Mouse (Mus musculus) cortical plate, adult 2 months (tissue): ENCODE measurements around the gene Itpr2.

Experiments
- CTCF ChIP-seq: fragments of 200-500 bp; IDR thresholded peaks from 2 replicates; pipeline ENCODE4 v1.5.1; 2011; ENCODE audit warnings: mild to moderate bottlenecking, control low read depth, low read length; ENCODE audit not compliant: insufficient read depth; ENCODE audit errors: extremely low read depth
- POLR2A ChIP-seq: fragments of 200-500 bp; IDR thresholded peaks from 2 replicates; pipeline ENCODE4 v1.6.1; 2011; ENCODE audit warnings: mild to moderate bottlenecking, low read length, control low read depth; ENCODE audit not compliant: insufficient read depth; ENCODE audit errors: extremely low read depth

DNA sequence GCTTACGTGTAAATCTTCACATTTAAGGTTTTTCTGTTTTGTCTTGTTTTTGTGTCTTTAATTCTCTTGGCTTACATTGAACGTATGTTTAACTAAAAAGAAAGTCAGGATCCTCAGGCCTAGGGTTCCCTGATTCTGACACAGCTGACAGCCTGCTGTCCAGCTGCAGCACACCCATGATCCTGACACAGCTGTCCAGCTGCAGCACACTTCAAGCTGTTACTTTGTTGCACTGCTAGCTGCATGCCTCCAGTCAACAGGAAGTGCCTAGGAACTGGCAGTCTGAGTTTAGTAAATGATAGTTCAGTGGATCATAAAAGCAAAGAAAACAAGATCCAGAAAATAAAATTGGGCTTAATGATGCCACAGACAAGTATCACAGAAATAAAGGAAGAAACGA is 21.1 kb downstream of the Itpr2 start:
- TF ChIP-seq CTCF (no peak), POLR2A (no peak)
